9 mouse cellular contexts compared by ENCODE assay signal in the genomic region with DNA sequence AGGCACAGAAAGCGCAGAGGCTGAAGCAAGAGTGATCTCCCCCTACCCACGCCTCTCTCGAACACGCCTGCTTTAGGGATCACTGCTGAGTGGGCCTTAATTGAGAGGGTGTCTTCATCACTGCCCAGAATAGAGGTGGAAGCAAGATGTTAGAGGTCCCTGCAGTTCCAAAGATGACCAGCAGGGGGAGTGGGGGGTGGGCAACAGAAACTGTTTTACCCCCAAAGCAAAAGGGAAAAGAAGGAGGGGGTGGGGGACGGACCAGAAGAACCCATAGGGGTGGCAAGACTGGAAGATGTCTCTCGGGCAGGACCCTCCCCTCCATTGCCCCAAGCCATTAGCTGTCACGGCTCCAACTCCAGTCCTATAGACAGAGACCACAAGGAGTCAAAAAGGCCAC. TPM values are rescaled to one million over a fixed set of nuclear protein-coding genes. Genes with fewer than 3 reads are reported as not detected.
A peak's percentile ranks its signal among the peaks of the same experiment; 100 is the strongest.
DNase-seq lines count a peak whose midpoint lies in the region; ATAC-seq and TF ChIP-seq lines count a peak whose summit lies in the region.
"Had no signal": no experiment of that assay in that cellular context is flagged by ENCODE, and none has a peak within 500 bp of the region (broad histone marks: within the 10 kb centered on the region; RNA-seq: fewer than 3 reads in every experiment).

No protein-coding gene starts in this region.

- TF ChIP-seq CTCF in gastrocnemius, adult 2 months (IDR thresholded peaks at IDR 0.05), result peak; percentile 80

- H3K4me3 ChIP-seq in gastrocnemius, adult 2 months, result no peak overlapping the region
- H3K4me3 ChIP-seq: limb, embryonic 12.5 days had no signal

- DNase-seq in gastrocnemius, adult 2 months, result peak; percentile 81
- no peak for DNase-seq in gastrocnemius, adult 8-10 months (ENCODE audit: low spot score in 2 of 2)
- DNase-seq in urinary bladder, postnatal 14 days (ENCODE audit: low spot score), result peak; percentile 70
- no peak for DNase-seq in urinary bladder, adult 2 months (ENCODE audit: low spot score)
- peak; percentile 73 to 88 for DNase-seq in cerebellum, postnatal 25 days
- DNase-seq in kidney, postnatal 10 days, result peak; percentile 86
- peak; percentile 67 for DNase-seq in thymus, postnatal 0 days (ENCODE audit: low spot score)

- ATAC-seq in megakaryocyte, adult 5-6 weeks (ENCODE audit: poor library complexity, severe bottlenecking), result peak; percentile 51

- intact Hi-C loops in gastrocnemius, adult 2 months (cut with DNase I), result loop anchor here (1.0 kb wide), 1 partner anchor 40 kb away; no protein-coding TSS in a partner anchor

- H3K27ac ChIP-seq in gastrocnemius, adult 2 months, result no peak overlapping the region
- H3K27ac ChIP-seq: limb, embryonic 12.5 days had no signal

RNA-seq across cellular contexts. Expression of a gene that starts 8.0 kb away (rescaled TPM):
- 100 to 1,000 TPM in 1 of 2 experiments, 10 to 100 TPM in 1; 99.5 to 139 TPM for total RNA-seq in gastrocnemius, adult 2 months (2021)
- total RNA-seq in gastrocnemius, adult 8-10 months (2022), result 100 to 1,000 TPM; 105 to 141 (median 132) TPM
- polyA plus RNA-seq in urinary bladder, adult 2 months (2012; rRNA removed), result 100 and 106 TPM in 2 replicates
- total RNA-seq in megakaryocyte, adult 5-6 weeks (2015), result 30.3 and 34.7 TPM in 2 replicates
- total RNA-seq in megakaryocyte, adult 5-6 weeks (2017), result 12.7 and 14.7 TPM in 2 replicates
- 174 and 197 TPM in 2 replicates for polyA plus RNA-seq in thymus, postnatal 0 days (2015; fragmentation: Nextera tagmentation; extraction: Ambion mirVana)

RNA-seq across cellular contexts. Expression of a gene that starts 8.6 kb away (rescaled TPM):
- 10 to 100 TPM; 66.5 to 81.6 TPM for total RNA-seq in gastrocnemius, adult 2 months (2021)
- total RNA-seq in gastrocnemius, adult 8-10 months (2022), result 10 to 100 TPM; 65.5 to 74.0 (median 68.3) TPM
- 73.6 and 76.5 TPM in 2 replicates for polyA plus RNA-seq in urinary bladder, adult 2 months (2012; rRNA removed)
- total RNA-seq in megakaryocyte, adult 5-6 weeks (2015), result 3.3 and 5.3 TPM in 2 replicates
- 3.6 and 5.3 TPM in 2 replicates for total RNA-seq in megakaryocyte, adult 5-6 weeks (2017)
- 16.6 and 18.6 TPM in 2 replicates for polyA plus RNA-seq in thymus, postnatal 0 days (2015; fragmentation: Nextera tagmentation; extraction: Ambion mirVana)

RNA-seq across cellular contexts. Expression of a gene that starts 19.0 kb away (rescaled TPM):
- under 1 TPM; 0.59 to 0.98 TPM for total RNA-seq in gastrocnemius, adult 2 months (2021)
- total RNA-seq in gastrocnemius, adult 8-10 months (2022), result under 1 TPM; 0.15 to 0.51 (median 0.33) TPM
- 2.3 and 2.7 TPM in 2 replicates for polyA plus RNA-seq in urinary bladder, adult 2 months (2012; rRNA removed)
- 0.67 TPM in 1 of 2 replicates, not detected in the other for total RNA-seq in megakaryocyte, adult 5-6 weeks (2015)
- total RNA-seq in megakaryocyte, adult 5-6 weeks (2017), result not detected in 2 replicates
- polyA plus RNA-seq in thymus, postnatal 0 days (2015; fragmentation: Nextera tagmentation; extraction: Ambion mirVana), result 0.05 TPM in 1 of 2 replicates, not detected in the other

RNA-seq across cellular contexts. Expression of a gene that starts 55.5 kb away (rescaled TPM):
- total RNA-seq in gastrocnemius, adult 2 months (2021), result under 1 TPM in 1 of 2 experiments, not detected in 1; 0.50 TPM
- under 1 TPM in 1 of 4 experiments, not detected in 3; 0.92 TPM for total RNA-seq in gastrocnemius, adult 8-10 months (2022)
- polyA plus RNA-seq in urinary bladder, adult 2 months (2012; rRNA removed), result not detected in 2 replicates
- total RNA-seq in megakaryocyte, adult 5-6 weeks (2015), result not detected in 2 replicates
- not detected in 2 replicates for total RNA-seq in megakaryocyte, adult 5-6 weeks (2017)
- not detected in 2 replicates for polyA plus RNA-seq in thymus, postnatal 0 days (2015; fragmentation: Nextera tagmentation; extraction: Ambion mirVana)
- polyA plus RNA-seq: limb, embryonic 12.5 days had no signal

Comparison
In these comparisons a context has a peak if more than half of its experiments do, and no peak if none do; other contexts are left out.
1. DNase-seq: peak in gastrocnemius, adult 2 months (single experiment), urinary bladder, postnatal 14 days (single experiment), cerebellum, postnatal 25 days (2 of 2), kidney, postnatal 10 days (single experiment) and thymus, postnatal 0 days (single experiment); none in gastrocnemius, adult 8-10 months (0 of 2) and urinary bladder, adult 2 months (single experiment).
2. RNA of a gene that starts 8.6 kb away (total RNA-seq): 66.5 to 81.6 TPM in gastrocnemius, adult 2 months and 65.5 to 74.0 TPM in gastrocnemius, adult 8-10 months; 3.3 to 5.3 TPM in megakaryocyte, adult 5-6 weeks; every median in the first group is over 10 times any median in the second.